Mouse (Mus musculus) heart, embryonic 16.5 days (tissue): Measurements from ENCODE around the gene Cul7. TPM values are rescaled to one million over a fixed set of nuclear protein-coding genes. Genes with fewer than 3 reads are reported as not detected.

Experiments used
- ATAC-seq: fragments of 200-750 bp; cut with Nextera tagmentation; replicated peaks from 2 replicates; pipeline ENCODE4 v1.8.0; 2017; ENCODE audit warnings: moderate number of reproducible peaks; ENCODE audit not compliant: insufficient read depth, low FRiP score; ENCODE audit errors: extremely low read depth
- H3K27ac ChIP-seq: fragments of 300-500 bp; sonication (generic); 2 replicates; pipeline ENCODE4 v1.5.1; 2014; ENCODE audit warnings: mild to moderate bottlenecking, low read length, control low read depth, moderate library complexity
- H3K27me3 ChIP-seq: fragments of 300-500 bp; sonication (generic); 2 replicates; pipeline ENCODE4 v1.6.1; 2014; ENCODE audit warnings: low read length, mixed read lengths; ENCODE audit not compliant: control insufficient read depth, insufficient read depth
- H3K36me3 ChIP-seq: fragments of 300-500 bp; sonication (generic); 2 replicates; pipeline ENCODE4 v1.6.1; 2014; ENCODE audit not compliant: control insufficient read depth, insufficient read depth
- H3K4me1 ChIP-seq: fragments of 300-500 bp; sonication (generic); 2 replicates; pipeline ENCODE4 v1.6.1; 2014; ENCODE audit warnings: low read length, mixed read lengths; ENCODE audit not compliant: control insufficient read depth, insufficient read depth
- H3K4me2 ChIP-seq: fragments of 300-500 bp; sonication (generic); 2 replicates; pipeline ENCODE4 v1.6.1; 2014; ENCODE audit warnings: low read depth, mild to moderate bottlenecking, control low read depth, low read length
- H3K4me3 ChIP-seq: fragments of 300-500 bp; sonication (generic); 2 replicates; pipeline ENCODE4 v1.5.1; 2014; ENCODE audit warnings: mild to moderate bottlenecking, control low read depth, low read length
- H3K9ac ChIP-seq: fragments of 300-500 bp; sonication (generic); 2 replicates; pipeline ENCODE4 v1.6.1; 2014; ENCODE audit warnings: low read length, control low read depth
- H3K9me3 ChIP-seq: fragments of 300-500 bp; sonication (generic); replicated peaks from 2 replicates; pipeline ENCODE4 v1.6.1; 2016; ENCODE audit warnings: low read length; ENCODE audit not compliant: control insufficient read depth
- WGBS: fragments of 180-500 bp; shearing (Covaris S2); extraction: QIAGEN DNeasy Blood & Tissue Kit; methylation state at CpG from one replicate; pipeline ENCODE4 v1.1.7; 2014; 5-methylcytosine and 5-hydroxymethylcytosine counted together
- polyA plus RNA-seq: library from polyadenylated mRNA; unstranded; fragments of >200 nt; fragmentation: Nextera tagmentation; extraction: Ambion mirVana; gene quantifications from 2 replicates; pipeline ENCODE4 v1.2.1, GENCODE M21; 2015

The Cul7 gene
- polyA plus RNA-seq, 1 experiment from 2014 or later, result 39.8 TPM

- ATAC-seq, result no peak
- Histone ChIP-seq H3K9ac (peak overlapping the region; percentile 97), H3K4me2 (peak overlapping the region; percentile 93), H3K27me3 (no peaks in the 10 kb centered on the region), H3K9me3 (no peaks in the 10 kb centered on the region), H3K27ac (peak overlapping the region; percentile 99), H3K4me1 (peaks cover 35% of the 10 kb centered on the region), H3K4me3 (peak overlapping the region; percentile 80), H3K36me3 (peaks cover 38% of the 10 kb centered on the region)
- WGBS, result 64% methylated on average over 17 of the region's 17 CpGs
Measured at GRCm38 (mm10) chr17:46651292-46651691, 1.2 kb downstream of the Cul7 start.

GRCm38 (mm10) chr17:46651755-46652547, 1.8 kb downstream of the Cul7 start:
- peaks cover 30% of the 10 kb centered on the region for H3K4me1 ChIP-seq
- peak overlapping the region; percentile 93 for H3K4me2 ChIP-seq
- H3K36me3 ChIP-seq, result peaks cover 41% of the 10 kb centered on the region
- ATAC-seq, result no peak
- WGBS, result 51% methylated on average over 20 of the region's 20 CpGs
- peak overlapping the region; percentile 97 for H3K9ac ChIP-seq
- peak overlapping the region; percentile 99 for H3K27ac ChIP-seq
- H3K9me3 ChIP-seq, result no peaks in the 10 kb centered on the region
- no peaks in the 10 kb centered on the region for H3K27me3 ChIP-seq
- peak overlapping the region; percentile 80 for H3K4me3 ChIP-seq

- Histone ChIP-seq H3K9me3 (no peaks in the 10 kb centered on the region), H3K4me2 (no peak overlapping the region), H3K27me3 (no peaks in the 10 kb centered on the region), H3K27ac (no peak overlapping the region), H3K4me1 (peaks cover 20% of the 10 kb centered on the region), H3K36me3 (peaks cover 70% of the 10 kb centered on the region), H3K9ac (no peak overlapping the region), H3K4me3 (no peak overlapping the region)
- WGBS, result 78% methylated on average over 6 of the region's 6 CpGs
- ATAC-seq, result no peak
Measured at GRCm38 (mm10) chr17:46656054-46656453, 5.9 kb downstream of the Cul7 start.

- Histone ChIP-seq H3K36me3 (peaks cover 66% of the 10 kb centered on the region), H3K27me3 (no peaks in the 10 kb centered on the region), H3K27ac (no peak overlapping the region), H3K9me3 (no peaks in the 10 kb centered on the region), H3K9ac (no peak overlapping the region), H3K4me2 (no peak overlapping the region), H3K4me1 (no peaks in the 10 kb centered on the region), H3K4me3 (no peak overlapping the region)
- WGBS, result 93% methylated on average over 9 of the region's 9 CpGs
- no peak for ATAC-seq
Measured at GRCm38 (mm10) chr17:46661351-46661750, 11.2 kb downstream of the Cul7 start.

GRCm38 (mm10) chr17:46661981-46662380, 11.8 kb downstream of the Cul7 start:
- no peak overlapping the region for H3K4me3 ChIP-seq
- no peak for ATAC-seq
- H3K27ac ChIP-seq, result no peak overlapping the region
- no peaks in the 10 kb centered on the region for H3K9me3 ChIP-seq
- H3K4me1 ChIP-seq, result no peaks in the 10 kb centered on the region
- H3K36me3 ChIP-seq, result peaks cover 63% of the 10 kb centered on the region
- WGBS, result 88% methylated on average over 12 of the region's 12 CpGs
- H3K4me2 ChIP-seq, result no peak overlapping the region
- H3K9ac ChIP-seq, result no peak overlapping the region
- no peaks in the 10 kb centered on the region for H3K27me3 ChIP-seq

GRCm38 (mm10) chr17:46662730-46663129, 12.6 kb downstream of the Cul7 start:
- Histone ChIP-seq H3K4me1 (no peaks in the 10 kb centered on the region), H3K36me3 (peaks cover 61% of the 10 kb centered on the region), H3K27me3 (no peaks in the 10 kb centered on the region), H3K27ac (no peak overlapping the region), H3K9me3 (no peaks in the 10 kb centered on the region), H3K4me3 (no peak overlapping the region), H3K4me2 (no peak overlapping the region), H3K9ac (no peak overlapping the region)
- WGBS, result 82% methylated on average over 5 of the region's 5 CpGs
- ATAC-seq, result no peak

- Histone ChIP-seq H3K9ac (no peak overlapping the region), H3K27ac (no peak overlapping the region), H3K27me3 (no peaks in the 10 kb centered on the region), H3K9me3 (no peaks in the 10 kb centered on the region), H3K4me1 (no peaks in the 10 kb centered on the region; the same call in 1 of the 2 replicates), H3K4me3 (no peak overlapping the region), H3K4me2 (no peak overlapping the region), H3K36me3 (peaks cover 38% of the 10 kb centered on the region)
- peak; percentile 56; the same call in 1 of the 2 replicates for ATAC-seq
- WGBS, result 78% methylated on average over 16 of the region's 16 CpGs
Measured at GRCm38 (mm10) chr17:46667712-46668111, 17.6 kb downstream of the Cul7 start.

DNA sequence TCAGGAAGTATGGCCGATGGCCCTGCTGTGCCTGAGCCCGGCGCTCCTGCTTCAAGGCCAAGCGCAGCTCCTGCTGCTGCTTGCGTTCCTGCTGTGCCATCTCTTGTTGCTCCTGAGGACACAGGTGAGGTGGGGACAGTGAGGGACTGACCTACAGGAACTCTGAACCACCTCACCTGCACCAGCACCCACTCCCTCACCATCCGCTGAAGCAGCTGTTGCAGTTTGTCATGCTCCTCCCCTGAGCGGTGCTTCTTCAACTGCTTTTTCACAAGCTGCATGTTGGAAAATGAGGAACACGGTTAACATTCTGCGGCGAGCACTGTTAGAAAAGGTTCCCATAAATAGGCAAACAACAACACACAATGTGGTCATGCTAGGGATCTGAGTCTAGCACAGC, 19.8 kb downstream of the Cul7 start:
- Histone ChIP-seq H3K4me1 (peaks cover 14% of the 10 kb centered on the region), H3K27me3 (no peaks in the 10 kb centered on the region), H3K9me3 (no peaks in the 10 kb centered on the region), H3K4me2 (no peak overlapping the region), H3K27ac (no peak overlapping the region), H3K9ac (no peak overlapping the region), H3K36me3 (peaks cover 26% of the 10 kb centered on the region), H3K4me3 (no peak overlapping the region)
- WGBS, result 98% methylated on average over 10 of the region's 10 CpGs
- ATAC-seq, result no peak

DNA sequence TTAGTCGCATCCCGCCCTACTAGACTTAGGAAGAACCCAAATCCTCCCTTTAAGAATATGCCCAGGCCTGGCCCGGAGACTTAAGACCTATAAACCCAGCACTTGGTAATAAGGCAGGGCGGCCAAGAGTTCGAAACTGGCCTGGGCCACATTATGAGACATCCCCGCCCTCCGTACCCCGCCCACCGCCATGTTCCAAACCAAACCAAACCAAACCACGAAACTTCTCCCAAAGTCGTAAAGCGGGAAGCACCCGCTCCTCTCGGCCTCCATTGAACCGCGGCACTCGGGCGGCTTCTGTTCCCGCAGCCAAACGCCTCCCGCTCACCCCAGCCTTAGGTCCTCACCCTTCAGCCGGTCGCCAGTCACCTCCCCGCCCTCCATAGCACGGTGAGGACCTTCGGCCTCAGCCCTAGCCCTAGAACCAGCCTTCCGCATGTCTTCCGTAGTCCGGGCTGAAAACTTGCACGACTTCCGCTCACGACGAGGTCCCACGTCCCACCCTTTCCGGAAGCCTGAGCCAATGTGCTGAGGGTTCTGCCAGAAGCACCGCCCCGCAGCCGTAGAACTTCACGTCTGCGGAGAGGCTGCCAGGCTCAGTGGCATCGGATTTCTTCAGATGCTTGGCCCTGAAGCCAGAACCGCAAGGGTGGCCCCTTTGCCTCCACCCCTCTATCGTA, 23.9 kb downstream of the Cul7 start, which contains the start of gene Rrp36:
Gene Rrp36 (minus strand): TSS at position 503 of the 680 bp plus-strand sequence.
- ATAC-seq, result peak; percentile 88
- H3K9ac ChIP-seq, result peak within 1 kb of the TSS; percentile 87
- peaks cover 39% of the 10 kb centered on the region for H3K36me3 ChIP-seq
- no peaks in the 10 kb centered on the region for H3K27me3 ChIP-seq
- peak within 1 kb of the TSS; percentile 98 for H3K4me3 ChIP-seq
- no peaks in the 10 kb centered on the region for H3K9me3 ChIP-seq
- peaks cover 28% of the 10 kb centered on the region for H3K4me1 ChIP-seq
- H3K27ac ChIP-seq, result peak within 1 kb of the TSS; percentile 89
- peak within 1 kb of the TSS; percentile 93 for H3K4me2 ChIP-seq
- under 1% methylated on average over 43 of the region's 43 CpGs for WGBS
